Mouse (Mus musculus): ENCODE results near the gene Sik2. TPM values are rescaled to one million over a fixed set of nuclear protein-coding genes. Genes with fewer than 3 reads are reported as not detected.

Gene Sik2
- polyA plus RNA-seq, 1 experiment from 2014 or later = 15.6 TPM

- ATAC-seq (replicated peaks; ENCODE audit: insufficient number of reproducible peaks, low FRiP score, low TSS enrichment) = no peak
- Histone ChIP-seq H3K27ac (ENCODE audit: low read depth, low read length) (no peak overlapping the region), H3K27me3 (ENCODE audit: control insufficient read depth, insufficient read depth, low read length) (no peaks in the 10 kb centered on the region), H3K9me3 (replicated peaks; ENCODE audit: control insufficient read depth, low read length) (no peaks in the 10 kb centered on the region), H3K4me3 (ENCODE audit: low read depth, low read length) (no peak overlapping the region), H3K9ac (ENCODE audit: low read depth, low read length) (no peak overlapping the region), H3K4me2 (no peak overlapping the region), H3K36me3 (ENCODE audit: control insufficient read depth, insufficient read depth, low read length) (no peaks in the 10 kb centered on the region), H3K4me1 (ENCODE audit: control insufficient read depth, insufficient read depth, low read length) (peaks cover 1% of the 10 kb centered on the region; the same call in 1 of the 2 replicates)
- WGBS (ENCODE audit: insufficient replicate concordance) = 88% methylated on average over 2 of the region's 2 CpGs
These were observed 89.3 kb downstream of the Sik2 start for GRCm38 (mm10) chr9:50919554-50919953.

- Histone ChIP-seq H3K4me2 (no peak overlapping the region), H3K4me3 (ENCODE audit: low read depth, low read length) (no peak overlapping the region), H3K4me1 (ENCODE audit: control insufficient read depth, insufficient read depth, low read length) (no peaks in the 10 kb centered on the region), H3K36me3 (ENCODE audit: control insufficient read depth, insufficient read depth, low read length) (no peaks in the 10 kb centered on the region), H3K27me3 (ENCODE audit: control insufficient read depth, insufficient read depth, low read length) (no peaks in the 10 kb centered on the region), H3K27ac (ENCODE audit: low read depth, low read length) (no peak overlapping the region), H3K9ac (ENCODE audit: low read depth, low read length) (no peak overlapping the region), H3K9me3 (replicated peaks; ENCODE audit: control insufficient read depth, low read length) (no peaks in the 10 kb centered on the region)
- WGBS (ENCODE audit: insufficient replicate concordance) = 78% methylated on average over 3 of the region's 3 CpGs
- no peak for ATAC-seq (replicated peaks; ENCODE audit: insufficient number of reproducible peaks, low FRiP score, low TSS enrichment)
These were observed 90.7 kb downstream of the Sik2 start for GRCm38 (mm10) chr9:50918131-50918530.

DNA sequence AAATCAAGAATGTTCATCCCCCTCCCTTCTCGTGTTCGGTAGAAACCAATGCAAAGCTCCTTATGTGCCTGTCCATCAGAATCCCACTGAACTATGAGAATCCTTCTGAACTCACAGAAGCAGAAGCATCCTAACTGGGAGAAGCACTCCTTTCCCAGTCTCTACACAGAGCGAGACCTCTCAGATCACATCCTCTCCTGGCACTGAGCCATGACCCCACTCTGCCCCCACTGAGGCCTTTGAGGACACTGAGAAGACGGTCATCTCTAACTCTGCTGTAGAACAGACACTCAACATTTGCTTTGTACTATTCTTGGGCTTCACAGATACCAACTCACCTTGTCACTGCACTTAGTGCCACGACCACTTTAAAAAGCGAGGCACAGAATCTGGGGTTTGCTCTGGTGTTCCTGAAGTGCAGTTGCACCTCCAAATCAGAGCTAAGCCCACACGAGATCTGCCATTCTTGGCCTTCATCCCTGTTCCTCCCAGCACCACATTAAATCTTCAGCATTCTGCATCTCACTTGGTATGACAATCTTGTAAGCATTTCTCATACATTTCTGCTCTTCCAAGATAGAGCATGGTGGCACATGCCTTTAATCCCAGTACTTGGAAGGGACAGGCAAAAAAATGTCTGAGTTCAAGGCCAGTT is 96.9 kb downstream of the Sik2 start:
- Histone ChIP-seq H3K4me2 (no peak overlapping the region), H3K9me3 (replicated peaks; ENCODE audit: control insufficient read depth, low read length) (no peaks in the 10 kb centered on the region), H3K4me3 (ENCODE audit: low read depth, low read length) (no peak overlapping the region), H3K9ac (ENCODE audit: low read depth, low read length) (no peak overlapping the region), H3K27ac (ENCODE audit: low read depth, low read length) (no peak overlapping the region), H3K36me3 (ENCODE audit: control insufficient read depth, insufficient read depth, low read length) (no peaks in the 10 kb centered on the region), H3K4me1 (ENCODE audit: control insufficient read depth, insufficient read depth, low read length) (0 out of 2 replicates have a peak, but pooled peaks cover 5% of the 10 kb centered on the region), H3K27me3 (ENCODE audit: control insufficient read depth, insufficient read depth, low read length) (no peaks in the 10 kb centered on the region)
- no peak for ATAC-seq (replicated peaks; ENCODE audit: insufficient number of reproducible peaks, low FRiP score, low TSS enrichment)
- WGBS (ENCODE audit: insufficient replicate concordance) = 61% methylated on average over 7 of the region's 7 CpGs

GRCm38 (mm10) chr9:50905321-50905720 is 103.6 kb downstream of the Sik2 start:
- H3K9ac ChIP-seq (ENCODE audit: low read depth, low read length) = no peak overlapping the region
- 68% methylated on average over 3 of the region's 3 CpGs for WGBS (ENCODE audit: insufficient replicate concordance)
- no peaks in the 10 kb centered on the region for H3K9me3 ChIP-seq (replicated peaks; ENCODE audit: control insufficient read depth, low read length)

GRCm38 (mm10) chr9:50904196-50904847 is 104.6 kb downstream of the Sik2 start:
- Histone ChIP-seq H3K36me3 (ENCODE audit: control insufficient read depth, insufficient read depth, low read length) (no peaks in the 10 kb centered on the region), H3K4me1 (ENCODE audit: control insufficient read depth, insufficient read depth, low read length) (peaks cover 5% of the 10 kb centered on the region; the same call in 1 of the 2 replicates), H3K27ac (ENCODE audit: low read depth, low read length) (no peak overlapping the region), H3K9ac (ENCODE audit: low read depth, low read length) (no peak overlapping the region), H3K27me3 (ENCODE audit: control insufficient read depth, insufficient read depth, low read length) (no peaks in the 10 kb centered on the region), H3K9me3 (replicated peaks; ENCODE audit: control insufficient read depth, low read length) (no peaks in the 10 kb centered on the region), H3K4me2 (no peak overlapping the region), H3K4me3 (ENCODE audit: low read depth, low read length) (no peak overlapping the region)
- WGBS (ENCODE audit: insufficient replicate concordance) = 62% methylated on average over 6 of the region's 6 CpGs
- no peak for ATAC-seq (replicated peaks; ENCODE audit: insufficient number of reproducible peaks, low FRiP score, low TSS enrichment)

More at GRCm38 (mm10) chr9:50905321-50905720, 103.6 kb downstream of the Sik2 start:
- Histone ChIP-seq H3K27me3 (ENCODE audit: control insufficient read depth, insufficient read depth, low read length) (no peaks in the 10 kb centered on the region), H3K27ac (ENCODE audit: low read depth, low read length) (no peak overlapping the region), H3K4me2 (no peak overlapping the region), H3K4me1 (ENCODE audit: control insufficient read depth, insufficient read depth, low read length) (peaks cover 2% of the 10 kb centered on the region; the same call in 1 of the 2 replicates), H3K36me3 (ENCODE audit: control insufficient read depth, insufficient read depth, low read length) (no peaks in the 10 kb centered on the region), H3K4me3 (ENCODE audit: low read depth, low read length) (no peak overlapping the region)
- ATAC-seq (replicated peaks; ENCODE audit: insufficient number of reproducible peaks, low FRiP score, low TSS enrichment) = no peak

DNA sequence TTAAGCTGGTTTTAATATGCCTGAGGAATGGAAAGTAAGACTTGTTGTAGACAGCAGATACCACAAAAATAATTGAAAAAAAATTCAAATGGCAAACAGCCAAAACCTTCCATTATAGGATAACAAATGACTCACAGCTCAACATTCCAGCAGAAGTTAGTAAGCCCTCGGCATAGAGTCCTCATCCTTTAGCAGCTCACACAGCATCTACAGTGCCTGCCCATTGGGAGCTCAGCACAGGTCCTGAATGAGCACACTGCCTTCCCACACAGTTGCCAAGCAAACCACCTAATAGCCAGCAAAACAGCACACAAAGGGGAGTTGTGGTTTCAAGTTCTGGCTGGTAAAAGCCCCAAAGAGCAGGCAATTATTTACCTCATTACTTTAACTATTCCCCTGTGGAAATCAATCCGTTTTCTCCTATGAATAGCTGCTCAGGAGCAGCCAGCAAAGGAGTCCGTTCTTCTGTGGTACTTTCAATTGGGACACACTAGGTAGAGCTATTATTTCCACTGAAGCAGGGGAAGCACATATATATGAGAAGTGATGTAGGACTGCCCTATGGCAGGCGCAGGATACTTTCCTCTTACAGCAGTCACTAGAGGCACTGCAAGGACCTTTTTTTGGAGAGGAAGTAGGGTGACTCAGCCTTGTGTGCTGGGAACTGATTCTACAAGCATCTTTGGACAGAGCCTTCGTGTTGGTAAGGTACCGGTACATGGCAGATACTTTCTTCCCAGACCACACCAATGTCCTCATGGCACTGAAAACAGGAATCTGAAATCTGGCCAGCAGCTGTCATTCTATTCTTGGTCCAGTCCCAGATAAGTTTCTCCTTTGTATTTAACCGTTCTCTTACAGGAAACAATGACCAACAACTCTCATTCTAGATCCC is 108.6 kb downstream of the Sik2 start:
- Histone ChIP-seq H3K4me3 (ENCODE audit: low read depth, low read length) (no peak overlapping the region), H3K4me1 (ENCODE audit: control insufficient read depth, insufficient read depth, low read length) (peaks cover 5% of the 10 kb centered on the region; the same call in 1 of the 2 replicates), H3K4me2 (no peak overlapping the region), H3K9me3 (replicated peaks; ENCODE audit: control insufficient read depth, low read length) (no peaks in the 10 kb centered on the region), H3K9ac (ENCODE audit: low read depth, low read length) (no peak overlapping the region), H3K36me3 (ENCODE audit: control insufficient read depth, insufficient read depth, low read length) (peaks cover 4% of the 10 kb centered on the region; the same call in 1 of the 2 replicates), H3K27ac (ENCODE audit: low read depth, low read length) (peak overlapping the region; percentile 5; the same call in 1 of the 2 replicates), H3K27me3 (ENCODE audit: control insufficient read depth, insufficient read depth, low read length) (no peaks in the 10 kb centered on the region)
- 63% methylated on average over 7 of the region's 7 CpGs for WGBS (ENCODE audit: insufficient replicate concordance)
- ATAC-seq (replicated peaks; ENCODE audit: insufficient number of reproducible peaks, low FRiP score, low TSS enrichment) = no peak

- no peak overlapping the region for H3K27ac ChIP-seq (ENCODE audit: low read depth, low read length)
- WGBS (ENCODE audit: insufficient replicate concordance) = 84% methylated on average over 4 of the region's 4 CpGs
- no peak overlapping the region for H3K4me3 ChIP-seq (ENCODE audit: low read depth, low read length)
- no peaks in the 10 kb centered on the region for H3K9me3 ChIP-seq (replicated peaks; ENCODE audit: control insufficient read depth, low read length)
- ATAC-seq (replicated peaks; ENCODE audit: insufficient number of reproducible peaks, low FRiP score, low TSS enrichment) = no peak
- H3K9ac ChIP-seq (ENCODE audit: low read depth, low read length) = no peak overlapping the region
- H3K4me1 ChIP-seq (ENCODE audit: control insufficient read depth, insufficient read depth, low read length) = peaks cover under 1% of the 10 kb centered on the region; the same call in 1 of the 2 replicates
- H3K36me3 ChIP-seq (ENCODE audit: control insufficient read depth, insufficient read depth, low read length) = peaks cover 7% of the 10 kb centered on the region; the same call in 1 of the 2 replicates
- no peaks in the 10 kb centered on the region for H3K27me3 ChIP-seq (ENCODE audit: control insufficient read depth, insufficient read depth, low read length)
- H3K4me2 ChIP-seq = no peak overlapping the region
These were observed 115.2 kb downstream of the Sik2 start for GRCm38 (mm10) chr9:50893665-50894064.

DNA sequence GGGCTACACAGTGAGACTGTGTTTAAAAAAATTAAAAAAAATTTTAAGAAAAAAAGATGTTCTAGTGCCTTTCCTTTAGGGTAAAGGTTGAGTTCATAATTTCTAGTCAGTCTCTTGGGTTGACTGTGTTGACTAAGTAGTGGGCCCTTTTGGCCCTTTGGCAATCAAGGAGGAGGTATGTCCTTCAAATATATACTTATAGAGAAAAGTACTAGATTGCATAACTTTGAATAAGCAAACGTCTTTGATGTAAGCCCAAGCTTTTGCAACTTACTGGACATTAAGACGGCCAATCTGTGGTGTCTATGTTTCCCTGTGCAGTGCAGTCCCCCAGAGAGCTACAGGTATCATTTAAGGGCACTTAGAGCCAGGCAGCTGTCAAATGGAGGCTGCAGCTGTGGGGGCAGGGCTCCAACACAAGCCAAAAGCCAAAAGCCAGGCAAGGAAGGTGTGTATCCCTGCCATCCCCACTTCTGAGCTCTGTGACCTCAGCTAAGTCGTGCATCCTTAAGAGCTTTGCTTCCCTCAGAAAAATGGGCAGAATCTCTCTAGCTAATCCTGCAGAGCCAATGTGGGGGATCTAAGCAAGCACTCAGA is 118.3 kb downstream of the Sik2 start:
- Histone ChIP-seq H3K4me2 (no peak overlapping the region), H3K27me3 (ENCODE audit: control insufficient read depth, insufficient read depth, low read length) (no peaks in the 10 kb centered on the region), H3K9me3 (replicated peaks; ENCODE audit: control insufficient read depth, low read length) (no peaks in the 10 kb centered on the region), H3K4me1 (ENCODE audit: control insufficient read depth, insufficient read depth, low read length) (peaks cover 9% of the 10 kb centered on the region; the same call in 1 of the 2 replicates), H3K4me3 (ENCODE audit: low read depth, low read length) (no peak overlapping the region), H3K27ac (ENCODE audit: low read depth, low read length) (no peak overlapping the region), H3K9ac (ENCODE audit: low read depth, low read length) (no peak overlapping the region), H3K36me3 (ENCODE audit: control insufficient read depth, insufficient read depth, low read length) (0 out of 2 replicates have a peak, but pooled peaks cover 3% of the 10 kb centered on the region)
- 79% methylated on average over 3 of the region's 3 CpGs for WGBS (ENCODE audit: insufficient replicate concordance)
- ATAC-seq (replicated peaks; ENCODE audit: insufficient number of reproducible peaks, low FRiP score, low TSS enrichment) = no peak

Measured in heart, embryonic 11.5 days (tissue).